ENCODE assay signal across 9 mouse cellular contexts in genomic region chr17:34003426-34003825, GRCm38 (mm10). TPM values are rescaled to one million over a fixed set of nuclear protein-coding genes. Genes with fewer than 3 reads are reported as not detected.
DNase-seq lines count a peak whose midpoint lies in the region; ATAC-seq and TF ChIP-seq lines count a peak whose summit lies in the region.
"Had no signal": no experiment of that assay in that cellular context is flagged by ENCODE, and none has a peak within 500 bp of the region (broad histone marks: within the 10 kb centered on the region; RNA-seq: fewer than 3 reads in every experiment).

No protein-coding gene starts in this region.

- peaks cover 23% of the 10 kb centered on the region for H3K27me3 ChIP-seq in intestine, embryonic 14.5 days (replicated peaks; ENCODE audit: control insufficient read depth, insufficient read depth, low read length)
- 0 out of 2 replicates have a peak, but pooled peaks cover 3% of the 10 kb centered on the region for H3K27me3 ChIP-seq in intestine, embryonic 16.5 days (replicated peaks; ENCODE audit: control insufficient read depth, insufficient read depth, low read length)
- no peaks in the 10 kb centered on the region for H3K27me3 ChIP-seq in testis, adult 2 months (ENCODE audit: control insufficient read depth, insufficient read depth, low read length)

- 0 out of 2 replicates have a peak, but pooled peaks cover 4% of the 10 kb centered on the region for H3K4me1 ChIP-seq in intestine, embryonic 14.5 days (replicated peaks; ENCODE audit: control insufficient read depth, insufficient read depth, low read length)
- no peaks in the 10 kb centered on the region for H3K4me1 ChIP-seq in intestine, embryonic 16.5 days (ENCODE audit: control insufficient read depth, insufficient read depth, low read length)
- H3K4me1 ChIP-seq in testis, adult 2 months (ENCODE audit: control insufficient read depth, insufficient read depth, low read length) = peaks cover 9% of the 10 kb centered on the region

- no peaks in the 10 kb centered on the region for H3K9me3 ChIP-seq in intestine, embryonic 14.5 days (ENCODE audit: control insufficient read depth, low read length)
- no peaks in the 10 kb centered on the region for H3K9me3 ChIP-seq in intestine, embryonic 16.5 days (ENCODE audit: control insufficient read depth, low read length)
- H3K9me3 ChIP-seq: neural tube, embryonic 12.5 days had no signal

- no peaks in the 10 kb centered on the region for H3K36me3 ChIP-seq in intestine, embryonic 14.5 days (ENCODE audit: control insufficient read depth, insufficient read depth, low read length)
- no peaks in the 10 kb centered on the region for H3K36me3 ChIP-seq in intestine, embryonic 16.5 days (ENCODE audit: control insufficient read depth, insufficient read depth, low read length)
- no peaks in the 10 kb centered on the region for H3K36me3 ChIP-seq in testis, adult 2 months (ENCODE audit: control insufficient read depth, insufficient read depth, low read length)
- H3K36me3 ChIP-seq: neural tube, embryonic 12.5 days had no signal

- no peak overlapping the region for H3K27ac ChIP-seq in intestine, embryonic 14.5 days (ENCODE audit: low read depth)
- H3K27ac ChIP-seq in intestine, embryonic 16.5 days (ENCODE audit: low read length) = no peak overlapping the region
- no peak overlapping the region for H3K27ac ChIP-seq in testis, adult 2 months (ENCODE audit: control insufficient read depth, insufficient read depth, low read depth, low read length)
- H3K27ac ChIP-seq: neural tube, embryonic 12.5 days had no signal

- WGBS in intestine, embryonic 14.5 days = 7% methylated on average over 5 of the region's 5 CpGs
- 5% methylated on average over 5 of the region's 5 CpGs for WGBS in intestine, embryonic 16.5 days

- no peak for TF ChIP-seq POLR2A in testis, adult 2 months (IDR thresholded peaks at IDR 0.05; ENCODE audit: control insufficient read depth, low read depth, low read length)

- H3K4me3 ChIP-seq in intestine, embryonic 14.5 days (ENCODE audit: low read depth, low read length) = no peak overlapping the region
- H3K4me3 ChIP-seq in intestine, embryonic 16.5 days (ENCODE audit: low read length) = no peak overlapping the region
- H3K4me3 ChIP-seq in testis, adult 2 months (ENCODE audit: control insufficient read depth, low read depth, low read length) = no peak overlapping the region
- H3K4me3 ChIP-seq: neural tube, embryonic 12.5 days had no signal

- H3K4me2 ChIP-seq in intestine, embryonic 14.5 days (ENCODE audit: low read length) = no peak overlapping the region
- H3K4me2 ChIP-seq in intestine, embryonic 16.5 days (ENCODE audit: low read depth, low read length) = no peak overlapping the region
- H3K4me2 ChIP-seq: neural tube, embryonic 12.5 days had no signal

- peak; percentile 79 for DNase-seq in intestine, embryonic 14.5 days (ENCODE audit: low spot score)
- DNase-seq in testis, postnatal 14 days (ENCODE audit: low spot score) = no peak
- peak; percentile 74 for DNase-seq in embryo, embryonic 10.5 days (ENCODE audit: low spot score)
- DNase-seq in spleen, postnatal 10 days (ENCODE audit: low spot score in 2 of 2) = peak; percentile 39 to 70
- DNase-seq in ovary, postnatal 10 days (ENCODE audit: low spot score) = no peak

- TF ChIP-seq CTCF in testis, adult 2 months (IDR thresholded peaks at IDR 0.05; ENCODE audit: control insufficient read depth, insufficient read depth, insufficient replicate concordance, low read depth, low read length) = peak; percentile 79; the same call in 1 of the 2 replicates

- no peak for ATAC-seq in intestine, embryonic 14.5 days (replicated peaks; ENCODE audit: low FRiP score, low TSS enrichment, low read depth)
- ATAC-seq in intestine, embryonic 16.5 days = no peak
- ATAC-seq in activated CD4-positive, CD25-positive, alpha-beta regulatory T cell, adult 4 months = no peak

- no peak overlapping the region for H3K9ac ChIP-seq in intestine, embryonic 14.5 days (ENCODE audit: low read length)
- H3K9ac ChIP-seq in intestine, embryonic 16.5 days (ENCODE audit: low read depth, low read length) = no peak overlapping the region
- H3K9ac ChIP-seq: neural tube, embryonic 12.5 days had no signal

RNA-seq across cellular contexts. Expression of gene H2-K1, which starts 3.3 kb away (rescaled TPM):
- polyA plus RNA-seq in intestine, embryonic 14.5 days (2014; fragmentation: Nextera tagmentation; extraction: Ambion mirVana) = 105 and 137 TPM in 2 replicates
- polyA plus RNA-seq in intestine, embryonic 16.5 days (2015; fragmentation: Nextera tagmentation; extraction: Ambion mirVana) = 307 and 325 TPM in 2 replicates
- 276 and 298 TPM in 2 replicates for polyA plus RNA-seq in testis, adult 2 months (2012; rRNA removed)
- 1,000 to 10,000 TPM; 4,668 to 6,585 TPM for polyA plus RNA-seq in activated CD4-positive, CD25-positive, alpha-beta regulatory T cell, adult 4 months (2017; shearing (Covaris generic))

RNA-seq across cellular contexts. Expression of gene Ring1, which starts 21.1 kb away (rescaled TPM):
- 4.4 and 5.9 TPM in 2 replicates for polyA plus RNA-seq in intestine, embryonic 14.5 days (2014; fragmentation: Nextera tagmentation; extraction: Ambion mirVana)
- 9.3 and 12.1 TPM in 2 replicates for polyA plus RNA-seq in intestine, embryonic 16.5 days (2015; fragmentation: Nextera tagmentation; extraction: Ambion mirVana)
- 27.8 and 31.4 TPM in 2 replicates for polyA plus RNA-seq in testis, adult 2 months (2012; rRNA removed)
- polyA plus RNA-seq in activated CD4-positive, CD25-positive, alpha-beta regulatory T cell, adult 4 months (2017; shearing (Covaris generic)) = 1 to 10 TPM; 2.2 to 3.4 TPM

RNA-seq across cellular contexts. Expression of gene H2-Ke6, which starts 24.4 kb away (rescaled TPM):
- 49.7 and 53.6 TPM in 2 replicates for polyA plus RNA-seq in intestine, embryonic 14.5 days (2014; fragmentation: Nextera tagmentation; extraction: Ambion mirVana)
- 66.0 and 66.7 TPM in 2 replicates for polyA plus RNA-seq in intestine, embryonic 16.5 days (2015; fragmentation: Nextera tagmentation; extraction: Ambion mirVana)
- polyA plus RNA-seq in testis, adult 2 months (2012; rRNA removed) = 24.5 and 25.0 TPM in 2 replicates
- 10 to 100 TPM; 29.3 to 35.2 TPM for polyA plus RNA-seq in activated CD4-positive, CD25-positive, alpha-beta regulatory T cell, adult 4 months (2017; shearing (Covaris generic))

RNA-seq across cellular contexts. Expression of gene Slc39a7, which starts 28.1 kb away (rescaled TPM):
- polyA plus RNA-seq in intestine, embryonic 14.5 days (2014; fragmentation: Nextera tagmentation; extraction: Ambion mirVana) = 86.4 and 89.5 TPM in 2 replicates
- polyA plus RNA-seq in intestine, embryonic 16.5 days (2015; fragmentation: Nextera tagmentation; extraction: Ambion mirVana) = 171 and 176 TPM in 2 replicates
- 33.4 and 36.3 TPM in 2 replicates for polyA plus RNA-seq in testis, adult 2 months (2012; rRNA removed)
- 10 to 100 TPM; 34.6 to 49.4 TPM for polyA plus RNA-seq in activated CD4-positive, CD25-positive, alpha-beta regulatory T cell, adult 4 months (2017; shearing (Covaris generic))

RNA-seq across cellular contexts. Expression of gene Rxrb, which starts 28.2 kb away (rescaled TPM):
- 21.5 and 28.5 TPM in 2 replicates for polyA plus RNA-seq in intestine, embryonic 14.5 days (2014; fragmentation: Nextera tagmentation; extraction: Ambion mirVana)
- 37.6 and 38.4 TPM in 2 replicates for polyA plus RNA-seq in intestine, embryonic 16.5 days (2015; fragmentation: Nextera tagmentation; extraction: Ambion mirVana)
- polyA plus RNA-seq in testis, adult 2 months (2012; rRNA removed) = 25.5 and 28.0 TPM in 2 replicates
- polyA plus RNA-seq in activated CD4-positive, CD25-positive, alpha-beta regulatory T cell, adult 4 months (2017; shearing (Covaris generic)) = 1 to 10 TPM; 7.2 to 9.0 TPM

Comparison
In these comparisons a context has a peak if more than half of its experiments do, and no peak if none do; other contexts are left out.
1. DNase-seq: peak in intestine, embryonic 14.5 days (single experiment), embryo, embryonic 10.5 days (single experiment) and spleen, postnatal 10 days (2 of 2); none in testis, postnatal 14 days (single experiment) and ovary, postnatal 10 days (single experiment).
2. RNA of gene H2-K1, which starts 3.3 kb away (polyA plus RNA-seq): 4,668 to 6,585 TPM in activated CD4-positive, CD25-positive, alpha-beta regulatory T cell, adult 4 months; 307 to 325 TPM in intestine, embryonic 16.5 days, 276 to 298 TPM in testis, adult 2 months and 105 to 137 TPM in intestine, embryonic 14.5 days; every median in the first group is over 10 times any median in the second.